Mouse (Mus musculus): ENCODE measurements around the gene Duoxa2. TPM values are rescaled to one million over a fixed set of nuclear protein-coding genes. Genes with fewer than 3 reads are reported as not detected.

Gene Duoxa2
- total RNA-seq, 2 experiments from 2014 or later, result not detected

GRCm38 (mm10) chr2:122349136-122349785 is 50.6 kb downstream of the Duoxa2 start:
- intact Hi-C loops (cut with DNase I), result loop anchor here (2.0 to 10.0 kb wide), 4 partner anchors 20 to 276 kb away; partner anchors contain the start of gene Shf
- DNase-seq, result no peak

- DNase-seq, result no peak
- intact Hi-C loops (cut with DNase I), result no loop called here
Observed at GRCm38 (mm10) chr2:122351156-122351930, 52.6 kb downstream of the Duoxa2 start.

GRCm38 (mm10) chr2:122351931-122352329 is 53.2 kb downstream of the Duoxa2 start:
- intact Hi-C loops (cut with DNase I), result no loop called here
- no peak for DNase-seq

Other genes starting within 250 kb of the Duoxa2 start
- 10 to 100 TPM; 12.1 to 12.2 TPM for gene Spg11, start 180.5 kb upstream of the Duoxa2 start, total RNA-seq (2021)
- 100 to 1,000 TPM; 130 to 134 TPM for gene B2m, start 151.2 kb upstream of the Duoxa2 start, total RNA-seq (2021)
- gene Trim69, start 138.2 kb upstream of the Duoxa2 start, total RNA-seq (2021), result not detected
- gene Patl2, start 112.7 kb upstream of the Duoxa2 start, total RNA-seq (2021), result not detected
- gene Terb2, start 112.6 kb upstream of the Duoxa2 start, total RNA-seq (2021), result not detected
- 100 to 1,000 TPM in 1 of 2 experiments, 10 to 100 TPM in 1; 88.5 to 113 TPM for gene Sord, start 64.2 kb upstream of the Duoxa2 start, total RNA-seq (2021)
- under 1 TPM; 0.34 to 0.45 TPM for gene Duox2, start 451 bp upstream of the Duoxa2 start, total RNA-seq (2021)
- gene Duoxa1, start 14.8 kb downstream of the Duoxa2 start, total RNA-seq (2021), result under 1 TPM; 0.27 to 0.45 TPM
- under 1 TPM; 0.22 to 0.26 TPM for gene Duox1, start 16.8 kb downstream of the Duoxa2 start, total RNA-seq (2021)
- 1 to 10 TPM; 7.9 to 9.6 TPM for gene Shf, start 70.3 kb downstream of the Duoxa2 start, total RNA-seq (2021)
- gene Slc28a2, start 127.6 kb downstream of the Duoxa2 start, total RNA-seq (2021), result 10 to 100 TPM; 23.0 to 32.1 TPM
- under 1 TPM; 0.67 to 0.74 TPM for gene Gm14085, start 186.0 kb downstream of the Duoxa2 start, total RNA-seq (2021)

All from heart, postnatal 10 days (tissue).